Mouse (Mus musculus) ovary, adult 18-20 months (tissue): ENCODE measurements around the gene Fndc3b.

ENCODE experiments used
- DNase-seq: peaks from one replicate; pipeline ENCODE4 v3.0.0; 2022; ENCODE audit warnings: low spot score, mixed read lengths

Fndc3b gene

DNA sequence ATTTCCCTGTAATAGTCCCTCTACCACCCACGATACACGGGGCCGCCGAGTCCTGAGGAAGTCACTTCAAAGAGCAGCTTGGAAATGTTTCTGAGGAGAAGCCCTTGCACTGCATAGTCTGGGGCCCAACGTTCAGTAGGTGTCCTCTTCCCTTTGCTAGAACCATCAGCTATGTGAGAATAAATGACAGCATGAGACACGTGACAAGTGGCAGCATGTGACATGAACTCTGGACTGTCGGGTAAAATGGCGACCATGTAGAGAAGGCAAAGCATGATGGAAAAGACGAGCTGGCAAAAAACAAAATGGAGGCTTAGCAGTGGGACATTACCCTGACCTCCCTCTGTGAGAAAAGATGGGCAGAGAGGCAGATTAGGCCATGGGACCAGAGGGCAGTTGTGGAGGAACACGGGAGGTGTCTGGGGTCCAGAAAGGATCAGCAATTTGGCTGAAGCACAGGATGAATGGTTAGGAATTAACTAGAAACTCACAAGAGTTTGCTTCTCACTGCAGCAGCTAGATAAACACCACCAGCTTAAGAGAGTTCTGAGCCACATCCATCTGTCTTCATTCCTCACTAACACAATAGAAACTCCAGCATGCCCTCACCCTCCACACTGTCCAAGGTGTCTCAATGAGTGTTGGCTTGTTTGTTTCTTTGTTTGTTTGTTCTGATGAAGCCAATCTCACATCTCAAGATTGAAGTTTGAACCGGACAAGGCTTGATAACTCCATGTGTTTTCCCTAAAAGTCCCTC is 118.2 kb downstream of the Fndc3b start:
- no peak for DNase-seq

- no peak for DNase-seq
Observed at GRCm38 (mm10) chr3:27590823-27591222, 120.3 kb downstream of the Fndc3b start.

DNA sequence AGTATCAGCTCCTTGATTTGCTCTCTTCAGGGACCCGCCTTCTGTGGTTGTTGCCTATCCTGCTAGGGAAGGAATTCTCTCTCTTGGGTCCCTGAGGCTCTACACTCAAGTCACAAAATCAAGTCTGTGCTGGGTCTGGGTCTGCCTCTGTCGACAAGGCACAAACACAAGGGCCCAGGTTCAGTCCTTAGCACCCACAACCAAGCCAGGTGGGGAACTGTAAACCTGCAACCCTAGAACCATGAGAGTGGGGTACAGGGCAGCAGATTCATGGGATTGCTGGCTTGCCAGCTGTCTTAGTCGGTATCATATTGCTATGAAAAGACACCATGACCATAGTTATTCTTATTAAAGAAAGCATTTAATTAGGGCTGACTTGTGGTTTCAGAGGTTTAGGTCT is 121.8 kb downstream of the Fndc3b start:
- DNase-seq: no peak

DNA sequence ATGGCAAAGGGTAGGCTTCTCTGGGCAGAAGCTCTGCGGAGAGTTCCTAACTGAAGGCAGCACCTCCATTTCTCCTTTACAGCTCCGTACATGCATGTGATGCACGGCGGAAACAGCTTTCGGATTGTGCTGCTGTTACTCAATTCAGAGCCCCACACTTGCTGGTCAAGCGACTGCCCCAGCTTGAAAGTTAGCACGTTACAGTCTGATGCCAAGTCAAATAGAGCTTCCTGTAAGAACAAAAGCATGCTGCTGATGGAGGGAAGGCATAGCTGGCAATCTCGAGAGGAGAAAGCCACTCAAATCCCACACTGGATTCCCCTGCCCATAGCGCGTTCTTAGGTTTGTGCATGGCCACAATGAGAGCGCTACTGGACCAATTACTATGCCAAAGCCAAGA is 122.5 kb downstream of the Fndc3b start:
- no peak for DNase-seq

DNA sequence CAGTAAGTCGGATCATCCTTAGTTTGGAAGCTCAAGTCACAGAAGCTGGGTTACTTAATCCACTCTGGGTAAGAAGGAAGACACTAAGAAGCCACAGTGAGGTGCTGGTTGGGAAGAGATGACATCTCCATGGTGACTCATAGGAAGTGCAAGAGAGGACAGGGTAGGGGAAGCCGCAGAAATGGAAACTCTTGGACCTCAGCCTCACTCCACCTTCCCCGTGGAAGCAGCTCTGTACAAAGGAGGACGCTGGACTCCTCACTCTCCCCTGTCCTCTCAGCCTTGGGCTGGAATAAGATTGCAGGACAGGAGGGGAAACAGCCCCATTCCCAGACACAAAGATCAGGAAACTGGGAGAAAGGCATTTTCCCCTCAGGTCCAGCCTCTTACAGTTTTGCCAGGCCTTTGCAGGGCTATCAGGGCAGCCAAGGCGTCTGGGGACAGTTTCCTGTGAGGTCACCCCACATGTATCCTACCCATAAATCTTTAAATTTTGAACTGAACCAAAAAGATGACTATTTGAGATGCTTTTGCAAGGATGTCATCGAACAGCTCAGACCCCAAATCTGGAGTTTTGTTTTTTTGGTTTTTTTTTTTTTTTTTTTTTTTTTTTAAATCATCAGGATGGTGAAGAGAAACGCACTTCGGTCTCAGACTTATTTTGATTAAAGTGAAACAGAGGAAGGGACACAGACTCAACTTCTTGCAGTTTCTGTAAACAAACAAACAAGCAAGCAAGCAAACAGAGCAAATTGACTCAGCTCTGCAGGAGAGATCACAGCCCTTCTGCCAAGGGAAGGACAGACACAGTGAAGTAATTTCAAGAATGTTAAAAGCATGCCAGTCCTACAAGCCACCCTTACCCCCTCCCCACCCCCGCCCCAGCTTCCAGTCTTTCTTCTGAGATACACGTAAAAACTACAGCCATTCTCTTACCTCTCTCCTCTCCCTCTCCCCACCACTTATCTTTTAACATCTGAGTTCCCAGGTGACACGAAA is 126.2 kb downstream of the Fndc3b start:
- DNase-seq: no peak

GRCm38 (mm10) chr3:27581931-27582840 is 128.9 kb downstream of the Fndc3b start:
- DNase-seq: no peak

GRCm38 (mm10) chr3:27580956-27581355 is 130.2 kb downstream of the Fndc3b start:
- no peak for DNase-seq

- DNase-seq: no peak
Observed at GRCm38 (mm10) chr3:27579894-27580613, 131.1 kb downstream of the Fndc3b start.

- no peak for DNase-seq
Observed at GRCm38 (mm10) chr3:27579229-27579628, 131.9 kb downstream of the Fndc3b start.

GRCm38 (mm10) chr3:27577349-27578025 is 133.6 kb downstream of the Fndc3b start:
- no peak for DNase-seq

DNA sequence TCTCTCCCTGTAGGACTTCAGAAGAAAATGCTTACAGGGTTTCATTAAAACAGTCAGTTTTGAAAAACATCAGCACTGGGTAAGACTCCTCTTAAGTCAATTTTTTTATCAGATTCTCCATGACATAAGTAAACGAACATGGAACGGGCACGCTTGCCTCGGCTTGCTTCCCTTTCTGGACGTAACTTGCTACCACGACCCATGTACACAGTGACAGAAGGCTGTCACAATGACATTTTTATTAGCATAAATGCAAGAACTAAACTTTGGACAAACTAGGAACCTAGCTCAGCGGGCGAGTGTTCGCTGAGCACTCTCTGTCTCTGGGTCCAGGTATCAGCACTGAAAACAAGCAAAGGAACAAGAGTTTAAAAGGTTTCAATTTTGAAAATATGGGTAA is 136.9 kb downstream of the Fndc3b start:
- DNase-seq: no peak

DNA sequence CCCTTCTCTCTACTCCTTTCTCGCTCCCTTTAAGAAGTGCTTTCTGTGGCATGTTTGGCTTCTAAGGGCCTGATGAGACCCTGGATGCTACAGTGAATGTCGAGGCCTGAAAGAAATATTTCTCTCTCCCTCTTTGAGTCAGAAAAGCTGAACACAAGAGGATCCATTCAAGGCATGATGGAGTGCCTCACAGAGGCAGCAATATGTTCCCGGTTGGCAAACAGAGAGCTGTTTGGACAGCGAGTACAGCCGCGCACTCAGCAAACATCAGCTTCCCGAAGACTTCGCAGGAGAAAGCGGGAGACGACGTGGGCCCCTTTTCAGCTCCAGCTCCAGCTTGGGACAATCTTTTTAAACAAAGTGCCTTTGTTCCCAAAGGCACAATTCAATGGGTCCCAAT is 137.6 kb downstream of the Fndc3b start:
- DNase-seq: no peak

DNA sequence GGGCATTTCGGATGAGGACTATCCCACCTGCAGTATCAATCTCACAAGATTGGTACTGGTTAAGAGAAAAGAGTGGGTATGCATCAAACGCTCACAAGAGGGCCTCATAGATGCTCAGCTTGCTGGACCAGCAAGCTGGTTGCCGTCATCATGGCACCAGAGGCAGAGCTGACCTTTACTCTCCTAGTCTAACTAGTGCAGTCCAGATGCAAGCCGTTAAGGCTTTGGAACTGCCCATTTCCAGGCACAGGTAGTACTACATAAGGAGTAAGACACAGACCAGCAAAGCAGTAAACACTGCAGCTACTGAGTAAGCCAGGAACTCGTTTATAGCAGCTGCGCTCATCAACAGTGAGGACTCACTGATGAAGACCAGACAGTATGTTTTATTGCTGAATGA is 138.8 kb downstream of the Fndc3b start:
- no peak for DNase-seq

DNA sequence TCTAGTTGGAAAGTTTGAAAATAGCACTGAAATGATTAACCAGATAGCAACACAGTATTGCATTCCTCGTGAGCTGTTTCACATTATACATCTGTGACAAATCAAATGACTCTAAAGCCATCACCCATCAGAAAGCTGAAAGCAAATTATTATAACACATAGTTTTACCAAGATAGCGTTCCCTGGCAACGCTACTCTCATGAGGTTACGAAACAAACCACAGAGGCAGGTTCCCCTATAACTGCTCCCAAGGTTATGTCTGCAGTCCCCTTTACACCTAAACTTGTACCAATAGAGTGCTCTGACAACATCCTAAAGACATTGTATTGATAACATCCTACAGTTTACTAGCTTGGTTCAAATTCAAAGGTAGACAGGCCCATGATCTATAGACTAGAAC is 145.8 kb downstream of the Fndc3b start:
- DNase-seq: no peak

GRCm38 (mm10) chr3:27563047-27563624 is 148.0 kb downstream of the Fndc3b start:
- no peak for DNase-seq

GRCm38 (mm10) chr3:27562476-27562875 is 148.6 kb downstream of the Fndc3b start:
- peak; percentile 69 for DNase-seq

DNA sequence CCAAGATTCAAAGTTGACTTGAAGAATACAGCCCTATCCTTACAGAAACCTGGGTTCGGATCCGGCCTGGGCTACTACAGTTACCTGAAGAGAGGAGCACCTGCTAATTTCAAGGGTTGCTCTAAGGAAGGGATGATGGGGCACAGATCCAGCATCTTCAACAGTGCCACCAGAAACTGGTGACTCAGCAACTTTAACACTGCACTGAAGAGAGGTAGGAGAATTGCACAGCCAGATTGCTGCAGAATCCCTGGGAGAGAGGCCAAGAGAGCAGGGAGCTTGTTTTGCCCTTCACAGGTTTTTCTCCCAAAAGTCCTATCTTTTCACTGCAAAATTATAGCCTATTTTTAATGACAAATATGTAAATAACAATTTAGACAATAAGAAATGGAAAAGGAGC is 149.2 kb downstream of the Fndc3b start:
- DNase-seq: no peak

GRCm38 (mm10) chr3:27559316-27559715 is 151.8 kb downstream of the Fndc3b start:
- DNase-seq: no peak

- DNase-seq: no peak
Observed at GRCm38 (mm10) chr3:27557100-27558004, 153.8 kb downstream of the Fndc3b start.
